Mouse (Mus musculus) neural tube, embryonic 15.5 days (tissue): ENCODE results near the gene Cln5. TPM values are rescaled to one million over a fixed set of nuclear protein-coding genes. Genes with fewer than 3 reads are reported as not detected.
A peak's percentile ranks its signal among the peaks of the same experiment; 100 is the strongest.

Experiments used
- ATAC-seq: fragments of 200-750 bp; cut with Nextera tagmentation; 2 replicates; pipeline ENCODE4 v1.8.0; 2017; ENCODE audit warnings: mild to moderate bottlenecking, moderate TSS enrichment, moderate library complexity; ENCODE audit not compliant: low FRiP score
- H3K27ac ChIP-seq: fragments of 300-500 bp; sonication (generic); replicated peaks from 2 replicates; pipeline ENCODE4 v1.5.1; 2015; ENCODE audit warnings: mild to moderate bottlenecking, inconsistent platforms
- H3K27me3 ChIP-seq: fragments of 300-500 bp; sonication (generic); replicated peaks from 2 replicates; pipeline ENCODE4 v1.6.1; 2015; ENCODE audit warnings: inconsistent platforms
- H3K36me3 ChIP-seq: fragments of 300-500 bp; sonication (generic); 2 replicates; pipeline ENCODE4 v1.6.1; 2015; ENCODE audit warnings: inconsistent platforms
- H3K4me1 ChIP-seq: fragments of 300-500 bp; sonication (generic); 2 replicates; pipeline ENCODE4 v1.6.1; 2015; ENCODE audit warnings: inconsistent platforms
- H3K4me2 ChIP-seq: fragments of 300-500 bp; sonication (generic); 2 replicates; pipeline ENCODE4 v1.6.1; 2015; ENCODE audit warnings: inconsistent platforms, mild to moderate bottlenecking, moderate library complexity
- H3K4me3 ChIP-seq: fragments of 300-500 bp; sonication (generic); replicated peaks from 2 replicates; pipeline ENCODE4 v1.5.1; 2015; ENCODE audit warnings: mild to moderate bottlenecking, inconsistent platforms
- H3K9ac ChIP-seq: fragments of 300-500 bp; sonication (generic); replicated peaks from 2 replicates; pipeline ENCODE4 v1.6.1; 2015; ENCODE audit warnings: mild to moderate bottlenecking, inconsistent platforms
- H3K9me3 ChIP-seq: fragments of 300-500 bp; sonication (generic); replicated peaks from 2 replicates; pipeline ENCODE4 v1.6.1; 2016; ENCODE audit warnings: inconsistent platforms
- WGBS: fragments of 180-500 bp; shearing (Covaris S2); methylation state at CpG from one replicate; pipeline ENCODE4 v1.1.7; 2015; ENCODE audit warnings: mixed read lengths; 5-methylcytosine and 5-hydroxymethylcytosine counted together
- polyA plus RNA-seq: library from polyadenylated mRNA; unstranded; fragments of >200 nt; fragmentation: Nextera tagmentation; extraction: Ambion mirVana; gene quantifications from 2 replicates; pipeline ENCODE4 v1.2.1, GENCODE M21; 2015

Cln5 gene
- polyA plus RNA-seq: 12.9 and 15.9 TPM in 2 replicates

- no peaks in the 10 kb centered on the region for H3K9me3 ChIP-seq
- no peaks in the 10 kb centered on the region for H3K27me3 ChIP-seq
- H3K4me3 ChIP-seq: peak within 1 kb of the TSS; percentile 69
- under 1% methylated on average over 64 of the region's 65 CpGs for WGBS
- ATAC-seq: peak; percentile 96
- H3K4me2 ChIP-seq: peak within 1 kb of the TSS; percentile 87
- H3K9ac ChIP-seq: peak within 1 kb of the TSS; percentile 63
- peak within 1 kb of the TSS; percentile 82 for H3K27ac ChIP-seq
- peaks cover 15% of the 10 kb centered on the region for H3K4me1 ChIP-seq
- peaks cover 7% of the 10 kb centered on the region; the same call in 1 of the 2 replicates for H3K36me3 ChIP-seq
These were observed at the start of gene Cln5 for GRCm38 (mm10) chr14:103069864-103070611. Cln5 (plus strand) TSS chr14:103070216.

- Histone ChIP-seq H3K9ac (no peak overlapping the region), H3K9me3 (no peaks in the 10 kb centered on the region), H3K4me2 (no peak overlapping the region), H3K4me3 (no peak overlapping the region), H3K36me3 (no peaks in the 10 kb centered on the region), H3K27ac (no peak overlapping the region), H3K4me1 (no peaks in the 10 kb centered on the region), H3K27me3 (no peaks in the 10 kb centered on the region)
- 84% methylated on average over 2 of the region's 2 CpGs for WGBS
- ATAC-seq: no peak
These were observed 40.8 kb upstream of the Cln5 start for GRCm38 (mm10) chr14:103029203-103029602.

GRCm38 (mm10) chr14:103033271-103033823 lies 36.7 kb upstream of the Cln5 start:
- no peaks in the 10 kb centered on the region for H3K27me3 ChIP-seq
- H3K9ac ChIP-seq: no peak overlapping the region
- ATAC-seq: no peak
- no peak overlapping the region for H3K4me3 ChIP-seq
- H3K4me2 ChIP-seq: no peak overlapping the region
- no peak overlapping the region for H3K27ac ChIP-seq
- H3K36me3 ChIP-seq: no peaks in the 10 kb centered on the region
- no peaks in the 10 kb centered on the region for H3K4me1 ChIP-seq
- H3K9me3 ChIP-seq: no peaks in the 10 kb centered on the region
- 83% methylated on average over 10 of the region's 10 CpGs for WGBS

GRCm38 (mm10) chr14:103034076-103034475 lies 35.9 kb upstream of the Cln5 start:
- Histone ChIP-seq H3K36me3 (no peaks in the 10 kb centered on the region), H3K9me3 (no peaks in the 10 kb centered on the region), H3K4me3 (no peak overlapping the region), H3K4me2 (no peak overlapping the region), H3K27ac (no peak overlapping the region), H3K27me3 (no peaks in the 10 kb centered on the region), H3K9ac (no peak overlapping the region), H3K4me1 (no peaks in the 10 kb centered on the region)
- 92% methylated on average over 9 of the region's 9 CpGs for WGBS
- ATAC-seq: no peak

- 82% methylated on average over 3 of the region's 3 CpGs for WGBS
- Histone ChIP-seq H3K9me3 (no peaks in the 10 kb centered on the region), H3K4me3 (no peak overlapping the region), H3K27ac (no peak overlapping the region), H3K27me3 (no peaks in the 10 kb centered on the region), H3K9ac (no peak overlapping the region), H3K36me3 (no peaks in the 10 kb centered on the region), H3K4me2 (no peak overlapping the region), H3K4me1 (no peaks in the 10 kb centered on the region)
- ATAC-seq: no peak
These were observed 33.0 kb upstream of the Cln5 start for GRCm38 (mm10) chr14:103037016-103037415.

GRCm38 (mm10) chr14:103046677-103047076 lies 23.3 kb upstream of the Cln5 start, which contains the start of gene Acod1:
Acod1 (plus strand) TSS chr14:103046977.
- no peak within 1 kb of the TSS for H3K4me3 ChIP-seq
- WGBS: 79% methylated on average over 2 of the region's 2 CpGs
- H3K4me2 ChIP-seq: no peak within 1 kb of the TSS
- H3K4me1 ChIP-seq: no peaks in the 10 kb centered on the region
- H3K36me3 ChIP-seq: no peaks in the 10 kb centered on the region
- no peaks in the 10 kb centered on the region for H3K27me3 ChIP-seq
- no peak within 1 kb of the TSS for H3K9ac ChIP-seq
- no peak within 1 kb of the TSS for H3K27ac ChIP-seq
- no peaks in the 10 kb centered on the region for H3K9me3 ChIP-seq
- no peak for ATAC-seq

- 89% methylated on average over 11 of the region's 11 CpGs for WGBS
- no peak overlapping the region for H3K9ac ChIP-seq
- H3K27me3 ChIP-seq: no peaks in the 10 kb centered on the region
- H3K4me3 ChIP-seq: no peak overlapping the region
- no peak overlapping the region for H3K27ac ChIP-seq
- no peak for ATAC-seq
- no peaks in the 10 kb centered on the region for H3K9me3 ChIP-seq
- no peaks in the 10 kb centered on the region for H3K4me1 ChIP-seq
- no peaks in the 10 kb centered on the region for H3K36me3 ChIP-seq
- no peak overlapping the region for H3K4me2 ChIP-seq
These were observed 21.5 kb upstream of the Cln5 start for GRCm38 (mm10) chr14:103048292-103049086.

- Histone ChIP-seq H3K9me3 (no peaks in the 10 kb centered on the region), H3K4me2 (no peak overlapping the region), H3K9ac (no peak overlapping the region), H3K27ac (no peak overlapping the region), H3K4me3 (no peak overlapping the region), H3K4me1 (no peaks in the 10 kb centered on the region), H3K36me3 (no peaks in the 10 kb centered on the region), H3K27me3 (no peaks in the 10 kb centered on the region)
- ATAC-seq: no peak
- 39% methylated on average over 8 of the region's 8 CpGs for whole genome bisulfite sequencing
These were observed 18.8 kb upstream of the Cln5 start for GRCm38 (mm10) chr14:103051159-103051769.

GRCm38 (mm10) chr14:103054731-103055130 lies 15.3 kb upstream of the Cln5 start:
- no peak overlapping the region for H3K4me2 ChIP-seq
- H3K36me3 ChIP-seq: no peaks in the 10 kb centered on the region
- H3K4me1 ChIP-seq: no peaks in the 10 kb centered on the region
- no peaks in the 10 kb centered on the region for H3K9me3 ChIP-seq
- H3K27ac ChIP-seq: no peak overlapping the region
- no peak overlapping the region for H3K4me3 ChIP-seq
- H3K9ac ChIP-seq: no peak overlapping the region
- ATAC-seq: no peak
- no peaks in the 10 kb centered on the region for H3K27me3 ChIP-seq
- 89% methylated on average over 13 of the region's 13 CpGs for WGBS

- H3K36me3 ChIP-seq: no peaks in the 10 kb centered on the region
- H3K27ac ChIP-seq: no peak overlapping the region
- H3K4me2 ChIP-seq: no peak overlapping the region
- no peak for ATAC-seq
- no peaks in the 10 kb centered on the region for H3K27me3 ChIP-seq
- no peaks in the 10 kb centered on the region for H3K9me3 ChIP-seq
- no peaks in the 10 kb centered on the region for H3K4me1 ChIP-seq
- no peak overlapping the region for H3K4me3 ChIP-seq
- WGBS: 91% methylated on average over 7 of the region's 7 CpGs
- H3K9ac ChIP-seq: no peak overlapping the region
These were observed 13.4 kb upstream of the Cln5 start for GRCm38 (mm10) chr14:103056601-103057000.

- Histone ChIP-seq H3K9me3 (no peaks in the 10 kb centered on the region), H3K4me1 (no peaks in the 10 kb centered on the region), H3K36me3 (no peaks in the 10 kb centered on the region), H3K4me2 (no peak overlapping the region), H3K27me3 (no peaks in the 10 kb centered on the region), H3K27ac (no peak overlapping the region), H3K4me3 (no peak overlapping the region), H3K9ac (no peak overlapping the region)
- no peak for ATAC-seq
- 62% methylated on average over 1 of the region's 1 CpGs for WGBS
These were observed 11.0 kb upstream of the Cln5 start for GRCm38 (mm10) chr14:103058998-103059397.
